Mouse (Mus musculus) adrenal gland, postnatal 36 days (tissue): ENCODE data around the gene Oprl1. TPM values are rescaled to one million over a fixed set of nuclear protein-coding genes. Genes with fewer than 3 reads are reported as not detected.

ENCODE experiments used
- DNase-seq, 2 experiments: peaks; one replicate each; pipeline ENCODE4 v3.0.0; 2021; ENCODE audit warnings: mixed read lengths in 1 of 2
- long read RNA-seq, 2 experiments: library from polyadenylated mRNA; stranded (forward); transcript quantifications; one replicate each; pipeline ENCODE4 v2.0.0; 2021; ENCODE audit warnings: borderline sequencing depth in 2 of 2
- total RNA-seq, 2 experiments: library from RNA; stranded (reverse); gene quantifications; 2 replicates each; pipeline ENCODE4 v1.2.3; 2021

The Oprl1 gene
- total RNA-seq, result 1 to 10 TPM in 1 of 2 experiments, under 1 TPM in 1; 0.63 to 1.3 TPM
- long read RNA-seq, experiment 1, result 0 reads
- long read RNA-seq, experiment 2, partial matches to known transcripts, result 0 of 1 reads
- long read RNA-seq, experiment 2, other reads (novel, unspliced or antisense), result 1 of 1 reads

DNA sequence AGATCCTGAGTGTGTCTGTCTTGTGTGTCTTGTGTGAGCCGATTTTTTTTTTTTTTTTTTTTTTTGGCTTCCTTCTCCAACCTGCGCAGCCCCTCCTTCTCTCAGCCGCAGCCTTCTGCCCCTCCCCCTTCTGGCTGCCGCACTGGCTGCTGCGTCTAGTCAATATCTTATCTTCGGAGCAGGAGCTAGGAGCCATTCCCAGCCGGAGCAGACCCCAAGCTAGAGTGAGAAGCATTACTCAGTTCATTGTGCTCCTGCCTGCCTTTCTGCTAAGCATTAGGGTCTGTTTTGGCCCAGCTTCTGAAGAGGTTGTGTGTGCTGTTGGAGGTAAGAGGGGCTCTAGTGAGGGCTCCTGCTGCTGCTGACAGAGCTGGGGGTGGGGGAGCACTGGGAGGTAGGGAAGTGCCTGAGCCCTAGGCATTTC lies at the start of gene Oprl1:
Oprl1 (plus strand) TSS at position 114 of the 424 bp plus-strand sequence.
- peak in 1 of 2 experiments; percentile 29 for DNase-seq

DNA sequence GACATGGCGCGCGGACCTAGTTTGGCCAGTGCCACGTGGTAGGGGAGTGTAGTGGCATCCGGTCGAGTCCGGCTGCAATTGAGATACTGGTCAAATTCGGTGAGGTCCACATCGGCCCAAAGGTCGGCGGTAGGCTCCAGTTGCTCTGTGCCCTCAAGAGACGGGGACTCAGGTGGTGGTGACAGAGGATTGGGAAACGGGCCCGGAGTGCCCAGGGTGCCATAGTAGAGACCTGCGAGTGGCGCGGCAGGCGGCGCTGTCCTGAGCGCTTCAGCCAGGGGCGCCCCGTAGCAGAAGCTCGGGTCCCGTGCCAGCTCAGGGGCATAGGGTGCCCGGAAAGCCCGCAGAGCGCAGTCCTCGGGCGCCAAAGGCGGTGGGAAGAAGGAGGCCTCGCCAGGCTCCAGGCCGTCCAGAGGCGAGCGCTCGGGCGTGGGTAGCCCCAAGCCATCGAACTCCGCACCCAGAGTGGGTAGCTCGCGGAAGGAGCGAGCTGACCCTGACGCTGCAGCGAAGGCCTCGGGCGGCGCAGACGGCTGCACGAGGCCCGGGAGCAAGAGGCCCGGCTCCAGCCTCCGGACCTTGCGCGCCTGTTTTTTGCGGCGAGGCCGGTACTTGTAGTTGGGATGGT lies 44.4 kb upstream of the Oprl1 start:
- peak; percentile 30 to 35 for DNase-seq

DNA sequence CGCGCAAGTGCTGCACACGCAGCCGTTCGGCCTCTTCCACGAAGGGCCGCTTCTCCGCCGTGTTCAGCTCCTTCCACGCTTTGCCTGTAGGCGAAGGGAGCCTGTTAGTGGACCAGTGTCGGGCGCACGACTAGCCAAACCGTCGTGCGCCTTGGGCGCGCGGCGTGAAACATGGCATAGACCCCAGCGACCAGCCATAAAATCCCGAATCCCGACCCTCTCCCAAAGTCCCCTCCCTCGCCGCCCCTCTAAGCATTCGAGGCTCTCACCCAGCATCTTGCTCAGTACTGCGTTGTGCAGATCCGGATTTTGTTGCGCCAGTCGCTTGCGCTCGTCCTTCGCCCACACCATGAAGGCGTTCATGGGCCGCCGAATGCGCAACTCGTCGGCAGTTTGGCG lies 43.9 kb upstream of the Oprl1 start:
- DNase-seq, result no peak

DNA sequence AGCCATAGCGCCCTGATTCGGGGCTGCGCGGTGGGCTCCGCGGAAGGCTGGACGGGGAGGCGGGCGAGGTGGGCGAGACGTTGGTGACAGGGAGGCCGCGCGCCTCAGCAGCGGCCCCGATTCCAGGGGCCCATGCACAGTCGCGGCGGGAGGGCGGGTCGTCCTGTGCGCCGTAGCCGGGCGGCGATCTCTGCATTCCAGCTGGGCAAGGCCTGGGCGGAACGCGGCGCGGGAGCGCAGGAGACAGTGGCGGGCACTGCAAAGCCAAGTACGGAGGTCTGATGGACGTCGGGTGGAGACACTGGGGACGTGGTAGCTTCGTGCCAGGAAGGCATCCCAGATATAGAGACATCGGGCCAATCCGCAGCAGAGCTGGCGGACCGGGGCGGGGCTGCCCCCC lies 43.5 kb upstream of the Oprl1 start, which contains the start of gene Sox18:
Sox18 (minus strand) TSS at position 315 of the 400 bp plus-strand sequence.
- DNase-seq, result peak; percentile 68 to 78

DNA sequence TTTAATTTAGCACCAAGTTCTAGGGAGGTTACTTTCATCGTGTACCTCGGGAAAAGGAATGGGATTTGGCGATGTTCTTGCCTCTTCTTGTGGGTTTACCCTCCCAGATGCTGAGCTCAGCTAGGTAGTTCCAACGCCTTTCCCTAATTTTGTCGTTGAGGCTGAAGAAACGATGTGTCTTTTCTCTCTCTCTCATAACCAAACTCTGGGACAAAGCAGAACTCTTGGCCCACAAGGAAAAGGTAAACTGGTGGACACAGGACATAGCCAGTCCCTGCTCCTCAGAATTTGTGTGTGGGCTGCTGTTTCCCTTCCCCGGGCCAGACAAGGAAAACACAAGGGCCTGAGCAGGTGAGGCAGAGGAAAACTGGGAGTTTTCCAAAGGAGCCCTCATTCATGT lies 42.8 kb upstream of the Oprl1 start:
- no peak for DNase-seq

DNA sequence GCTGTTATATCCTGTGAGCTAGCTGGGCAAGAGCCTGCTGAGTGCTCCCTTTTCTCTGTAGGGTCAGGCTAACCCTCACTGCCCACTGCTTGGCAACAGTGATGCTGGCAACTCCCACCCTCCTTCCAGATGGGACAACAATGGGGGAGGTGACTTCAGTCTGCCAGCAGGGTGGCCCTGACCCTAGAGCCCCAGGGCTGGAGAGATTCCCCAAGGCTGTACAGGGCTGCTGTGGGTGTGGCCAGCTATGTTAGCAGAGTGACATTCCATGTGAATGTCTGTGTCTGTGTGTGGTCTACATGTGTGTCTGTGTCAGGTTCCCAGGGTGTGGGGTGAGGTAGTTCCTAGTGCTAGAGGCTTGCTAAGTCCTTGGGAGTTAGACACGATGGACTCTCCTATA lies 41.3 kb upstream of the Oprl1 start:
- peak; percentile 52 to 66 for DNase-seq

DNA sequence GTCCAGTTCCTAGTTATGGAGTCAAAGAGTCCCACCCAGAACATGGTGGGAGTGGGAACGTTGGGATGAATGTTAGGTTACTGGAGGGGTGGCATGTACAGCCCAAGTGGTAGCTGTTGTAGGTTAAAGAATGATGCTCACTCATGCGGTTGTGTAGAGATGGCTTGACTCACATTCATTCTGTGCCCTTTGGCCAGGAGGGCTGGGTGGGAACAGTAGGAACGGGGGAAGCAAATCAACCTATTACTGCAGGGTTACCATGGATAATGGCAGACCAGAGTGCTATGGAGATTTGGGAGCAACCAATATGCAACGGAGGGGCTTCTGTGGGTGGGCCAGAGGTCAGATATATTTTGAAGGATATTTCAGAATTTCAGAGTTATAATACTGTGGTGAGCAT lies 39.9 kb upstream of the Oprl1 start:
- no peak for DNase-seq

DNA sequence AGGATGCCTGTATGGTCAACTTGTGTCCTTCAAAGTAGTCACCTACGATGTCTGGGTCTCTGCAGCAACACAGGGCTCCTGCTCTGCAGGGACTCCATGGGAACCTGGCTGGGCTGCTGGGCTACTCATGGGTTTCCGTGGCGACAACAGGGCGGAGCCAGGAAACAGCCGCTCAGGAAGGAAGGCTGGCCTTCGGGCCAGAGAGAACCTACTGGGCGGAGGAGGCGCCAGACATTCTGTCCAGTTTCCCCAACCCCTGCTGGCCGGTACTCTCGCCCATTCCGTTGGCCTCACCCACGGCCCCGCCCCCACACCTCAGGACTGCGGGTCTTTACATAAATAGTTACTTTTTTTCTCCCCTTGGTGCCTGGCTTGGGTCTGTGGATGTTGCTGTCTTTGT lies 39.4 kb upstream of the Oprl1 start:
- DNase-seq, result peak; percentile 85 to 87

DNA sequence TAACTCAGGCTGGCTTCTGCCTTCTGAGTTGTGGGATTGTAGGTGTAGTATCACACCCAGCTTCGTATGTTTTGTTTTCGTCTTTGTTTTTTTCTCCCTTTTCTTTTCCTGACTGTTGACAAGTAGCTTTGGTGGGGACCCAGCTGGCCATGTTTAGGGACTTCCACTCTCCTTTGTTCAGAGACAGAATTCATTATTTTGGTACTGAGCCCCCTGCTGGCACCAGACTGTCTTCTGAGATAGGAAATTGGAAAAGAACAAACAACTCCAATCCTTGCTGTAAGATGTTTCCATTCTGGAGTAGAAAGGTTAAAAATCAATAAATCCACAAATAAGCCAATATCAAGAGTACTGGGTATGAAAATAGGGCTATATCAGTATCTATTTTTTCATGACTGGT lies 38.4 kb upstream of the Oprl1 start:
- DNase-seq, result no peak

DNA sequence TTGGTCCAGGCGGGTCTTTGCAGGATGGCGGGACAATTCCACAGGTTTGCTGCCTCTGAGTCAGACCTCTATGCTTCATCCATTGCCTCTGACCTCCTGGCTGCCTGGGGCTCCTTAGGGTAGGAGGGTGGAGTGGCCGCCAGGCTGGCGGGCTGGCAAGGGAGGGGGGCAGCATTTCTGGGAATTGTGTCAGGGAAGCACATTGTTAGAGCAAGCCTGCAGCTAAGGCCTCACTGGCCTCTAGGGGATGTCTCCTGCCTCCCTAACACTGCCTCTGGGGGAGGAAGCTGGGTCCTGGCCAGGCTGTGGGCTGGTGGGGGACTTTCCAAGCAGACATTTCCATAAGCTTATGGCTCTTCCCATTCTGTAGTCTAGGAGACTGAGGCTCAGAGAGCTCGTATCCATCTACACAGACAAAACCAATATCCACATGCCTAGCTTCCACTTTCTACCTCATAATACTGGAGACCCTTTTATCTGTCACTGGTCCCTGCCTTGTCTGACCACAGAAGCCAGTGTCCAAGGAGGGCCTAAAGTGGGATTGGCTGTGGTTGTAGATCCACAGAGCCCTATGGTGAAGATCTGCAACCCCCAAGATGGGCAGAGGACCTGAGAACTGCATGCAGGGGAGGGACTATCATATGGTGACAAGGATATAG lies 37.6 kb upstream of the Oprl1 start:
- peak; percentile 56 to 63 for DNase-seq

DNA sequence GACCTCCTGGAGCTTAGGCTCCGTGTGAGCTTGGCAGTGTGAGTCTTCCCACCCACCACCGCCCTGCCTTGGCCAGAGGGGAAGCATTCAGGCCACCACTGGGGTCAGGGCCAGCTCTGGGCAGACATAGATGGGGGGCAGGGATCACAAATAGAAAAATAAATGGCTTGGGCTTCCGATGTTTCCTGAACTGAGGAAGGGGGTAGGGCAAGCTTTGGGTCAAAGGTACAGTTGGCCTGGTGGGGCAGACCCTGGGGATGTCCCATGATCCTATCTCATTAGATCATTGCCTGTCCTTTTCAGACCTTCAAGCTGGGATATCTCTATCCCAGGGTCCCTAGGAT lies 37.1 kb upstream of the Oprl1 start:
- DNase-seq, result peak; percentile 42 to 54

DNA sequence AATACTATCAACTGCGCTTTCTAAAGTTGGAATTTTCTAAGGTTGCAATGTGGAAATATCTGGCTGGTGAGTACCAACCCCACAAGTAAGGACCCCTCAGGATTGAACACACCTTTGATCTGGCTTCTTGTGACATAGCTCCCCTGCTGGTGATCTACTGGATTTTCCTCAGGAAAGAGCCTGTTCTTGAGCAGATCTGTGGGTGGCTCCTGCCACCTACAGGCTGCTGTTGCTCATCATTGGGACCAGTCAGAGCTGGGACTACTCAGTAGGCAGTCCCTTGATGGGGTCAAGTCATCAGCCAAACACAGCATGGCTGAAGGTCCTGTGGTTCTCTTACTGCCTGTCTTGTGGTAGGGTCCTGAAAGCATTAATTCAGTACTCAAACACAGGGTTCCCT lies 36.0 kb upstream of the Oprl1 start:
- DNase-seq, result peak; percentile 76 to 83

DNA sequence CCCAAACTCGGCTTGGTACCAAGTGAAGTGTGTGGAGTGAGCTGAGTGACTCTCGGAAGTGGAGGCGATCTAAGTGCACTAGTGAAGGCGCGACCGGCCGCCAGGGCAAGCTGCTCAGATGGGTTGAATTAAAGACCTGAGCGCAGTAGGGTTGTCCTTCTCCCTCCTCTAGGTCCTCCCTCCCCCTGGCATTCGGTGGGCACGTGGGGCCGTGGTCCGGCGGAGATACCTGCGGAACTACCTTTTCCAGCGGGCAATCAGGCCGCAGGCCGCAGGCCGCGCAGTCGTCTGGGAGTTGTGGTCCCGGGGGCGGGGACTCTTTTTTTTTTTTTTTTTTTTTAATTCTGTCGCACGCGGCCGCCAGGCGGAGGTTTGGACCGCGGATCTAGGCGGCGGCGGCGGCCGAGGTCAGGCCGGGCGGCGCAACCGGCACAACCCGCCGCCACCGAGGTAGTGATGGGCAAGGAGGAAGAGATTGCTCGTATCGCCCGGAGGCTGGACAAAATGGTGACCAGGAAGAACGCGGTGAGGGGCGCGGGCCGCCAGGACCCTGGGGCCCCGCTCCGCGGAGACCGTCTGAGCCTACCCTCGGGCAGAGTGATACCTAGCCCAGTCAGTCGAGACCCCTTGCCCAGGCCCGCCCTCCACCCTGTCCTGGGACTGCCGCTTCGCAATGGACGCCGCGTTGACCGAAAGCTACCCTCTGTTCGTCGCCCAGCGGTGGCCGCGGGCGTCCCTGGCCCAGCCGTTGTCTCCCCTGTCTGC lies 34.7 kb upstream of the Oprl1 start, which contains the start of gene Tcea2:
Tcea2 (plus strand) TSS at position 360 of the 765 bp plus-strand sequence.
- DNase-seq, result peak; percentile 77 to 84

DNA sequence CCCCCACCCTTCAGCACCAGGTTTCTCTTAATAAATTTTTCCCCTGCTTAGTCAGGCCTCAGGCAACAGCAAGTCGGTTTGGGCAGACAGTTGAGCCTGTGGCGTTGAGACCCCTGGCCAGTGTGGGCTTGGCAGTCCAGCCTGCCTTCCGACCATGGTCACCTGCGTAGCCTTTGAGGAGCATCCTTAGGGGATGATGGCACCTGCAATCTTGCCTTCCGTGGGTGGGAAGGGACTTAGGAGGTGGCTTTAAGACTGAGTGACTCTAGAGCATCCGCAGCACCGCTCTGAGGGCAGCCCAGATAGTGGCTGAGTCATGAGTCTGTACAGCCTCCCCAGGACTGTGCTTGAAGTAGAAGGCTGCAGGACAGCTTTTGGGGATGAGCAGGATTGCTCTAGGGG lies 34.1 kb upstream of the Oprl1 start:
- DNase-seq, result peak; percentile 27 to 31

DNA sequence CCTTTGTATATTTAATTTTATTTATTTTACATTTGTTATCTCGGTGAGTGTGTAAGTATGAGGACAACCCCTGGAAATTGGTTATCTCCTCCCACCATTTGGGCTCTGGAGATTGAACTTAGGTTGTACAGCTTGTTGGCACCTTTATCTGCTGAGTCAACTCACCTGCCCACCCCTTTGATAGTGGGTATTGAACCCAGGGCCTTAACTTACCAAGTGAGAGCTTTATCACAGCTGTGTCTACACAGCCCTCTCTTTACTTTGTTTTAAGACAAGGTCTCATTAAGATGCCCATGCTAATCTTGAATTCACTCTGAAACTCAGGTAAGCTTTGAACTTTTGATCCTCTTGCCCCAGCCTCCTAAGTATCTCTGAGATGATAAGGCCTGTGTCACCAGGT lies 32.8 kb upstream of the Oprl1 start:
- no peak for DNase-seq

DNA sequence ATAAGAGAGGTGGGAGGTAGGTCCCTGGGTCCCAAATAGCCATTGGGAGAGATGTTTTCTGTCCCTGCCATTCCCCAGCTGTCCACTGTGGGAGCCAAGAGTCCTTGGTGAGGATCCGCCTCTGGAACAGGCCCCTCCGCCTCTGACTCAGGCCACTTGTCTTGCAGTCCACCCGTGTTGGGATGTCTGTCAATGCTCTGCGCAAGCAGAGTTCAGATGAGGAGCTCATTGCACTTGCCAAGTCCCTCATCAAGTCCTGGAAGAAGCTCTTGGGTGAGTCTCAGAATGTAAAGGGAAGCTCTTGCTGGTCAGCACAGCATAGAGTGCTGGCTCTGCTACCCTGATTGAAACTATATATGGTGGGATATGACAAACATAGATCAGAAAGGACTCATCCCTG lies 31.4 kb upstream of the Oprl1 start:
- no peak for DNase-seq

DNA sequence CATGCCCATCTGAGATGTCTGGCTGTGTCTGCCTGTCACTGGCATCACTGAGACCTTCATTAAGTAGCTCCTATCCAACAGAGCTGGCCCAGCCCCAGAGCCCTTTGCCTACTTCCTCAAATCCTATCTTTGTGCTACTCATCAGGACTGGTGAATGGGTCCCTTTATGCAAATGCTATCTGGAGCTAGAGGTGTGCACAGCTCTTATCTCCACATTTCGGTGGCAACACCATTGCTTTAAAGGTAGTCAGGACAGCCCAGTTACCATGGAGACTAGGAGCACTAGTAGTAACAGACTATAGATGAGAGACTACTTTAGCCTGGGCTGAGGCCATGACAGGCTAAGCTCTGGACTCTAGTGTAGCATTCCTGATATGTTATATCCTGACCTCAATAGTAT lies 30.1 kb upstream of the Oprl1 start:
- no peak for DNase-seq

DNA sequence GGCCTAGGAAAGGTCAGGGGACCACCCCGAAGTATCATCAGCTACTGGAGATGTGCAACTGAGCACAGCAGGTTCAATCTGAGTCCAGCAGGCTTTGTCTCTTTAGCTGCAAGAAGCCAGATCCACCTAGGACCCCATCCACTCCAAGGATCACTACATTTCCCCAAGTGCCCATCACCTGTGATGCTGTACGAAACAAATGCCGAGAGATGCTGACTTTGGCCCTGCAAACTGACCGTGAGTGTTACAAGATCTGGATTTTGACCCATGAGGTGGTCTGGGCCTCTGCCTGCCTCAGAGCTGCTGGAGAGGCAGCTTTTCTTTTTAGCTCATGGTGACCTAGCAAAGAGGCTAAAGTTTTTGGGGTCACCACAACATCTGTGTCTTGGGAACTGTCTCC lies 29.1 kb upstream of the Oprl1 start:
- DNase-seq, result no peak

DNA sequence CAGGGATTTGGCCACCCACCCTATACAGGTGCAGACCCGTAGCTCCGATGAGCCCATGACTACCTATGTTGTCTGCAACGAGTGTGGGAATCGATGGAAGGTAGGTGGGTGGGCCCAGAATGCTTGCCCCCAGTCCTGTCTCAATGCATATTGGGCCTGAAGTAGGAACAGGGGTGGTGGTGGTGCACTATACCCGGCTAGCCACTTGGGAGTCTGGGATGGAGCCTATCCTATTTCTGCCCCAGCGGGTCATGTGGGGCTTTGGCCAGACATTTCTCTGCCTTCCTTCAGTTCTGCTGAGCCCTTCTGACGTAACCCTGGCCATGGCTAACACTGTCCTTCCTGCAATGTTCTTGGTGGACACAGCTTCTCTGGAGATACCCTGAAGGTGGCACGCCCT lies 27.2 kb upstream of the Oprl1 start:
- no peak for DNase-seq

DNA sequence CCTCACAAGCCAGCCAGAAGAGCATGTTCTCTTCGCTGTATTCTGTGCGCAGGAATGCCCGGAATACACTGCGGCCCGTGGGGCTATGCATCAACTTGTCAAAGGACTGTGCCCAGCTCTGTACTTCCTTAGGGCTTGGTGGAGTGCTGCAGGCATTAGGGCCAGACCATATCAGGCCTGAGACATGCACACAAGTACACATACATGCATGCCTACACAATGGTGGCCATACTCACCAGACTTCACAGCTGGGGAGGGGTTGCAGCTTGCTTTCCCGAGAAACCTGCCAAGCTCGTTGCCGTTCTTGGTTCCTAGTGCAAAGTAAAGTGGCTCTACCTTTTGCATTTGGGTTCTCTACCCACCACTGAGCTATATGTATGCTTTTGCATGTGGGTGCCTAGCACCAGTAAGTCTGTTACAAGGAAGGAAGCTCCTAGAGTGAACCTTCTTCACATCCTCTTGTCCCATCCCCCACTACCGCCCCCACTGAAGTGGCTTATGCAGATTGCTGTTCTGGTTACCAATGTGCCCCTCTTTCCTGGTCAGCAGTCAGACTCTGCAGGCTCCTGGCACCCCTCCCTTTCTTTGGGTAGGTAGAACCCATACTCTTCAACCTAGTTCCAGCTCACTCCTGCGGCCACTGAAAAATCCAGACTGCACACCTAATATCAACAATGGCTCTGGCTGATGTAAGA lies 25.2 kb upstream of the Oprl1 start:
- DNase-seq, result no peak

DNA sequence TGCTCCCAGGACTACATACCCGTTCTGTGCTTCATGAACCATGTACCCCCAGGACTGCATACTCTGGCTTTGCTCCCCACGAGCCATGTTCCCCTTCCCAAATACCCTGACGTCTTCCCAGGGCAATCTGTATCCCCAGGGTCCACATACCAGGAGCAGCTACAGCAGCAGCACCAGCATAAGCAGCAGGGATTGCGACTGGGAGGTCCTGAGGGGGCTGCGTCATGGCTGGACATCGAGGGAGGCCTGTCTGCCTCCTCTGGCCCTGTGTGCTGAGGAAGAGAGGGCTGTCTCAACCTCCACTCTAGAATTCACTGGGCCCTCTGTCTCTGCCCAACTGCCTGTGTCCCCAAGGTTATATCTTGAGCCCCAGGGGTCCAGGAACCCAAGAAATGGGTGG lies 23.7 kb upstream of the Oprl1 start:
- no peak for DNase-seq

DNA sequence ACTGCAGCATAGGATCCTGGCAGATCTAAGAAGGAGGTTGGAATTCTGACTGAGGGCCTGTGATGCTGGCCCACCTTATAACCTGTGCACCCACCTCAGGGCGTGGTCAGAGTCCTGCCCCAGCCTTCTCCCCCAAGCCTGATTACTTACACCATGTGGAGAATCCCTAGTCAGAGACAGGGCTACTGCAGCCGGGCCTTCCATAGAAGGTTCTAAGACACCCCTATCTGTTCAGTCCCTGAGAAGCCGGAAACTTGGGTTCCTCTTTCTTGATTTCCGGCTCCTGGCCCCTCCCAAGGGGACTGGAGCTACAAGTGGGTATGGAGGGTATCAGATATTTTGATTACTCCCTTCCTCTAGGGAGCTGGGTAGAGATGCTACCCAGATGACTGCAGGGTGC lies 23.2 kb upstream of the Oprl1 start:
- no peak for DNase-seq
